Mouse (Mus musculus): ENCODE measurements around the gene Gm11037. TPM values are rescaled to one million over a fixed set of nuclear protein-coding genes. Genes with fewer than 3 reads are reported as not detected.

Gm11037 gene
- total RNA-seq, 2 experiments from 2014 or later = not detected

GRCm38 (mm10) chr2:131179246-131179886 is 46.1 kb downstream of the Gm11037 start:
- peak in 1 of 2 experiments; percentile 37 for DNase-seq (ENCODE audit: low spot score in 2 of 2)

GRCm38 (mm10) chr2:131179990-131180587 is 46.8 kb downstream of the Gm11037 start, which contains the start of gene Cenpb:
Gene Cenpb (minus strand): TSS chr2:131180067.
- DNase-seq (ENCODE audit: low spot score in 2 of 2) = peak; percentile 61 to 69

Other genes with a start within 250 kb of the Gm11037 start
- gene 4930402H24Rik, start 227.1 kb upstream of the Gm11037 start, total RNA-seq (2021) = 10 to 100 TPM; 30.1 to 32.7 TPM
- 10 to 100 TPM; 37.7 to 37.8 TPM for gene Atrn, start 227.0 kb upstream of the Gm11037 start, total RNA-seq (2021)
- gene Gfra4, start 90.4 kb upstream of the Gm11037 start, total RNA-seq (2021) = 10 to 100 TPM; 10.1 to 11.4 TPM
- 1 to 10 TPM; 5.6 to 6.8 TPM for gene Adam33, start 69.7 kb upstream of the Gm11037 start, total RNA-seq (2021)
- gene Siglec1, start 46.7 kb upstream of the Gm11037 start, total RNA-seq (2021) = 1 to 10 TPM; 2.6 to 3.0 TPM
- gene Hspa12b, start 6.2 kb upstream of the Gm11037 start, total RNA-seq (2021) = 10 to 100 TPM; 20.7 to 23.0 TPM
- gene 1700037H04Rik, start 26.6 kb downstream of the Gm11037 start, total RNA-seq (2021) = 10 to 100 TPM; 42.1 to 47.4 TPM
- gene Cenpb, start 46.6 kb downstream of the Gm11037 start, total RNA-seq (2021) = 10 to 100 TPM; 81.8 to 84.8 TPM
- gene Cdc25b, start 53.5 kb downstream of the Gm11037 start, total RNA-seq (2021) = 10 to 100 TPM; 28.8 to 40.0 TPM
- 1 to 10 TPM; 5.8 to 6.7 TPM for gene Spef1, start 53.8 kb downstream of the Gm11037 start, total RNA-seq (2021)
- gene Ap5s1, start 73.6 kb downstream of the Gm11037 start, total RNA-seq (2021) = 10 to 100 TPM; 23.9 to 24.8 TPM
- 10 to 100 TPM; 33.9 to 35.8 TPM for gene Mavs, start 100.6 kb downstream of the Gm11037 start, total RNA-seq (2021)
- 10 to 100 TPM; 60.4 to 69.5 TPM for gene Pank2, start 129.0 kb downstream of the Gm11037 start, total RNA-seq (2021)
- 1 to 10 TPM; 9.4 to 9.7 TPM for gene Rnf24, start 219.4 kb downstream of the Gm11037 start, total RNA-seq (2021)

Measured in adrenal gland, postnatal 4 days (tissue).